Mouse (Mus musculus) liver, embryonic 15.5 days (tissue): ENCODE data around the gene Rgl1. TPM values are rescaled to one million over a fixed set of nuclear protein-coding genes. Genes with fewer than 3 reads are reported as not detected.
"Not testable (repeated sequence)": the region's sequence is repeated elsewhere in the genome, so short reads cannot be mapped to it uniquely, and the experiment has no call there.

Experiments used
- ATAC-seq: fragments of 200-750 bp; cut with Nextera tagmentation; 2 replicates; pipeline ENCODE4 v1.8.0; 2017; ENCODE audit warnings: moderate number of reproducible peaks, mild to moderate bottlenecking, moderate library complexity; ENCODE audit not compliant: insufficient read depth
- H3K27ac ChIP-seq: fragments of 300-500 bp; sonication (generic); replicated peaks from 2 replicates; pipeline ENCODE4 v1.5.1; 2015; ENCODE audit warnings: mild to moderate bottlenecking, inconsistent platforms
- H3K27me3 ChIP-seq: fragments of 300-500 bp; sonication (generic); 2 replicates; pipeline ENCODE4 v1.6.1; 2015; ENCODE audit warnings: mild to moderate bottlenecking, inconsistent platforms
- H3K36me3 ChIP-seq: fragments of 300-500 bp; sonication (generic); replicated peaks from 2 replicates; pipeline ENCODE4 v1.6.1; 2015; ENCODE audit warnings: moderate library complexity, mild to moderate bottlenecking, inconsistent platforms
- H3K4me1 ChIP-seq: fragments of 300-500 bp; sonication (generic); replicated peaks from 2 replicates; pipeline ENCODE4 v1.6.1; 2015; ENCODE audit warnings: inconsistent platforms
- H3K4me2 ChIP-seq: fragments of 300-500 bp; sonication (generic); 2 replicates; pipeline ENCODE4 v1.6.1; 2015; ENCODE audit warnings: moderate library complexity, mild to moderate bottlenecking, inconsistent platforms
- H3K4me3 ChIP-seq: fragments of 300-500 bp; sonication (generic); replicated peaks from 2 replicates; pipeline ENCODE4 v1.5.1; 2015; ENCODE audit warnings: mild to moderate bottlenecking, inconsistent platforms
- H3K9ac ChIP-seq: fragments of 300-500 bp; sonication (generic); 2 replicates; pipeline ENCODE4 v1.6.1; 2015; ENCODE audit warnings: moderate library complexity, mild to moderate bottlenecking, inconsistent platforms
- H3K9me3 ChIP-seq: fragments of 300-500 bp; sonication (generic); replicated peaks from 2 replicates; pipeline ENCODE4 v1.6.1; 2016; ENCODE audit warnings: inconsistent platforms
- WGBS: fragments of 180-500 bp; shearing (Covaris S2); methylation state at CpG from one replicate; pipeline ENCODE4 v1.1.7; 2015; ENCODE audit warnings: mixed read lengths; ENCODE audit not compliant: insufficient replicate concordance; 5-methylcytosine and 5-hydroxymethylcytosine counted together
- polyA plus RNA-seq: library from polyadenylated mRNA; unstranded; fragments of >200 nt; fragmentation: Nextera tagmentation; extraction: Ambion mirVana; gene quantifications from 2 replicates; pipeline ENCODE4 v1.2.1, GENCODE M21; 2015

Rgl1 gene
- polyA plus RNA-seq, 1 experiment from 2014 or later: 13.0 TPM

GRCm38 (mm10) chr1:152796683-152797263 lies 30.6 kb upstream of the Rgl1 start:
- 65% methylated on average over 8 of the region's 8 CpGs for WGBS
- H3K4me1 ChIP-seq: peaks cover 27% of the 10 kb centered on the region
- H3K9ac ChIP-seq: no peak overlapping the region
- no peak overlapping the region for H3K4me3 ChIP-seq
- H3K9me3 ChIP-seq: no peaks in the 10 kb centered on the region
- no peak overlapping the region for H3K27ac ChIP-seq
- H3K27me3 ChIP-seq: no peaks in the 10 kb centered on the region
- no peaks in the 10 kb centered on the region for H3K36me3 ChIP-seq
- ATAC-seq: no peak
- no peak overlapping the region for H3K4me2 ChIP-seq

GRCm38 (mm10) chr1:152795688-152796255 lies 29.6 kb upstream of the Rgl1 start:
- no peaks in the 10 kb centered on the region for H3K27me3 ChIP-seq
- no peaks in the 10 kb centered on the region for H3K36me3 ChIP-seq
- peaks cover 33% of the 10 kb centered on the region for H3K4me1 ChIP-seq
- WGBS: 35% methylated on average over 8 of the region's 8 CpGs
- ATAC-seq: no peak
- no peak overlapping the region for H3K9ac ChIP-seq
- no peak overlapping the region for H3K4me2 ChIP-seq
- no peak overlapping the region for H3K27ac ChIP-seq
- H3K9me3 ChIP-seq: no peaks in the 10 kb centered on the region
- H3K4me3 ChIP-seq: no peak overlapping the region

GRCm38 (mm10) chr1:152793495-152794130 lies 27.5 kb upstream of the Rgl1 start:
- H3K4me3 ChIP-seq: no peak overlapping the region
- 62% methylated on average over 6 of the region's 6 CpGs for WGBS
- H3K4me2 ChIP-seq: no peak overlapping the region
- no peaks in the 10 kb centered on the region for H3K27me3 ChIP-seq
- H3K9me3 ChIP-seq: no peaks in the 10 kb centered on the region
- H3K9ac ChIP-seq: no peak overlapping the region
- H3K27ac ChIP-seq: no peak overlapping the region
- ATAC-seq: no peak
- H3K4me1 ChIP-seq: peaks cover 30% of the 10 kb centered on the region
- no peaks in the 10 kb centered on the region for H3K36me3 ChIP-seq

GRCm38 (mm10) chr1:152792736-152793494 lies 26.8 kb upstream of the Rgl1 start:
- Histone ChIP-seq H3K27ac (no peak overlapping the region), H3K36me3 (no peaks in the 10 kb centered on the region), H3K4me2 (no peak overlapping the region), H3K9ac (no peak overlapping the region), H3K9me3 (no peaks in the 10 kb centered on the region), H3K4me3 (no peak overlapping the region), H3K27me3 (no peaks in the 10 kb centered on the region), H3K4me1 (peaks cover 29% of the 10 kb centered on the region)
- ATAC-seq: no peak
- WGBS: 68% methylated on average over 12 of the region's 12 CpGs

GRCm38 (mm10) chr1:152791269-152791668 lies 25.1 kb upstream of the Rgl1 start:
- no peaks in the 10 kb centered on the region for H3K36me3 ChIP-seq
- peaks cover 21% of the 10 kb centered on the region for H3K4me1 ChIP-seq
- no peak overlapping the region for H3K4me2 ChIP-seq
- 48% methylated on average over 4 of the region's 4 CpGs for WGBS
- no peak overlapping the region for H3K9ac ChIP-seq
- no peaks in the 10 kb centered on the region for H3K9me3 ChIP-seq
- no peak overlapping the region for H3K27ac ChIP-seq
- ATAC-seq: no peak
- H3K27me3 ChIP-seq: no peaks in the 10 kb centered on the region
- no peak overlapping the region for H3K4me3 ChIP-seq

GRCm38 (mm10) chr1:152790821-152791220 lies 24.7 kb upstream of the Rgl1 start:
- H3K4me2 ChIP-seq: no peak overlapping the region
- no peak overlapping the region for H3K4me3 ChIP-seq
- WGBS: 12% methylated on average over 6 of the region's 6 CpGs
- no peaks in the 10 kb centered on the region for H3K36me3 ChIP-seq
- H3K27ac ChIP-seq: no peak overlapping the region
- H3K9ac ChIP-seq: no peak overlapping the region
- no peak for ATAC-seq
- peaks cover 17% of the 10 kb centered on the region for H3K4me1 ChIP-seq
- no peaks in the 10 kb centered on the region for H3K9me3 ChIP-seq
- no peaks in the 10 kb centered on the region for H3K27me3 ChIP-seq

GRCm38 (mm10) chr1:152790254-152790653 lies 24.1 kb upstream of the Rgl1 start:
- Histone ChIP-seq H3K9me3 (no peaks in the 10 kb centered on the region), H3K4me3 (no peak overlapping the region), H3K4me2 (peak overlapping the region; percentile 20; the same call in 1 of the 2 replicates), H3K4me1 (peaks cover 12% of the 10 kb centered on the region; the same call in 1 of the 2 replicates), H3K27ac (no peak overlapping the region), H3K27me3 (no peaks in the 10 kb centered on the region), H3K9ac (no peak overlapping the region), H3K36me3 (no peaks in the 10 kb centered on the region)
- WGBS: 18% methylated on average over 12 of the region's 12 CpGs
- ATAC-seq: no peak

- Histone ChIP-seq H3K4me1 (peaks cover 9% of the 10 kb centered on the region; the same call in 1 of the 2 replicates), H3K4me2 (no peak overlapping the region), H3K9ac (no peak overlapping the region), H3K9me3 (no peaks in the 10 kb centered on the region), H3K4me3 (no peak overlapping the region), H3K36me3 (no peaks in the 10 kb centered on the region), H3K27ac (no peak overlapping the region), H3K27me3 (no peaks in the 10 kb centered on the region)
- no peak for ATAC-seq
- 48% methylated on average over 4 of the region's 4 CpGs for WGBS
Measured at GRCm38 (mm10) chr1:152788121-152788660, 22.0 kb upstream of the Rgl1 start.

GRCm38 (mm10) chr1:152786953-152787352 lies 20.8 kb upstream of the Rgl1 start:
- no peak overlapping the region for H3K4me2 ChIP-seq
- no peaks in the 10 kb centered on the region for H3K36me3 ChIP-seq
- H3K9me3 ChIP-seq: no peaks in the 10 kb centered on the region
- H3K4me1 ChIP-seq: peaks cover 9% of the 10 kb centered on the region; the same call in 1 of the 2 replicates
- H3K9ac ChIP-seq: no peak overlapping the region
- no peak overlapping the region for H3K27ac ChIP-seq
- ATAC-seq: no peak
- H3K27me3 ChIP-seq: no peaks in the 10 kb centered on the region
- WGBS: 58% methylated on average over 4 of the region's 4 CpGs
- no peak overlapping the region for H3K4me3 ChIP-seq

GRCm38 (mm10) chr1:152785446-152785845 lies 19.3 kb upstream of the Rgl1 start:
- not testable (repeated sequence) for H3K36me3 ChIP-seq, H3K4me1 ChIP-seq, H3K9ac ChIP-seq, H3K27me3 ChIP-seq, H3K9me3 ChIP-seq, ATAC-seq, H3K4me2 ChIP-seq, H3K4me3 ChIP-seq, H3K27ac ChIP-seq
- 55% methylated on average over 3 of the region's 3 CpGs for WGBS

- H3K27me3 ChIP-seq: no peaks in the 10 kb centered on the region
- 0 out of 2 replicates have a peak, but pooled peaks cover 2% of the 10 kb centered on the region for H3K4me1 ChIP-seq
- WGBS: 82% methylated on average over 8 of the region's 8 CpGs
- H3K4me2 ChIP-seq: no peak overlapping the region
- H3K36me3 ChIP-seq: no peaks in the 10 kb centered on the region
- ATAC-seq: no peak
- H3K9me3 ChIP-seq: no peaks in the 10 kb centered on the region
- no peak overlapping the region for H3K9ac ChIP-seq
- no peak overlapping the region for H3K27ac ChIP-seq
- no peak overlapping the region for H3K4me3 ChIP-seq
Measured at GRCm38 (mm10) chr1:152784620-152785019, 18.5 kb upstream of the Rgl1 start.
